Mouse (Mus musculus): ENCODE results near the gene Scamp3.

DNA sequence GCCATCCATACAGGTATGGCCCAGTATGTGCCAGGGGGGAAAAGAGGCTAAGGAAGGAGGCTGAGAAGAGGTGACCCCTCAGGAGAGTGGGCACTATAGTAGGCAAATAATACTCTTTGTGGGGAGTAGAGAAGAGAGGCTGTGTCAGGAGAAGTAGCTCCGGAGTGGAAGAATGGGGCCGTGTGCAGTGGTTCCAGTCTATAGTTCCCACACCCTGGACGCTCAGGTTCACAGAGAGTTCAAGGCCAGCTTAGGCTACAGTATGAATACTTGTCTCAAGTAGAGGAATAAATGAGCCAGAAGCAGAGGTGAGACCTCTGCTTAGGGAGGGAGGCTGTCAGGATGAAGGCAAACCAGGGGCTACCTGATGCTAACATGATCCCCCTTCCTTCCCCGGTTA is 52.0 kb downstream of the Scamp3 start:
- no peak for TF ChIP-seq POLR2A (IDR thresholded peaks at IDR 0.05; ENCODE audit: control insufficient read depth, low read depth, low read length)
- TF ChIP-seq CTCF (IDR thresholded peaks at IDR 0.05; ENCODE audit: control insufficient read depth, insufficient read depth, insufficient replicate concordance, low read depth, low read length): no peak
